Mouse (Mus musculus) layer of hippocampus, postnatal 10 days (tissue): Measurements from ENCODE around the gene Fam3c. TPM values are rescaled to one million over a fixed set of nuclear protein-coding genes. Genes with fewer than 3 reads are reported as not detected.

Experiments
- total RNA-seq, 2 experiments: library from RNA; stranded (reverse); gene quantifications; 2 replicates each; pipeline ENCODE4 v1.2.3; 2021

Fam3c gene
- total RNA-seq, 2 experiments from 2014 or later: 97.9 to 99.2 TPM

Other genes with a start within 250 kb of the Fam3c start
- under 1 TPM; 0.60 to 0.64 TPM for gene Wnt16, start 68.0 kb downstream of the Fam3c start, total RNA-seq